Mouse (Mus musculus) hindbrain, embryonic 14.5 days (tissue): ENCODE results near the gene Klrd1. TPM values are rescaled to one million over a fixed set of nuclear protein-coding genes. Genes with fewer than 3 reads are reported as not detected.
"Not testable (repeated sequence)": the region's sequence is repeated elsewhere in the genome, so short reads cannot be mapped to it uniquely, and the experiment has no call there.

Experiments
- ATAC-seq: fragments of 200-750 bp; cut with Nextera tagmentation; 2 replicates; pipeline ENCODE4 v1.8.0; 2017; ENCODE audit warnings: moderate number of reproducible peaks, mild to moderate bottlenecking, moderate TSS enrichment, moderate library complexity; ENCODE audit not compliant: low FRiP score
- DNase-seq: peaks from one replicate; pipeline ENCODE4 v3.0.0-alpha.2; 2015; ENCODE audit warnings: low spot score
- H3K27ac ChIP-seq: fragments of 300-500 bp; sonication (generic); 2 replicates; pipeline ENCODE4 v1.5.1; 2014; ENCODE audit warnings: mild to moderate bottlenecking, moderate library complexity
- H3K27me3 ChIP-seq: fragments of 300-500 bp; sonication (generic); 2 replicates; pipeline ENCODE4 v1.6.1; 2014; ENCODE audit warnings: mild to moderate bottlenecking, low read length, mixed read lengths; ENCODE audit not compliant: control insufficient read depth, insufficient read depth
- H3K36me3 ChIP-seq: fragments of 300-500 bp; sonication (generic); replicated peaks from 2 replicates; pipeline ENCODE4 v1.6.1; 2014; ENCODE audit not compliant: control insufficient read depth, insufficient read depth
- H3K4me1 ChIP-seq: fragments of 300-500 bp; sonication (generic); replicated peaks from 2 replicates; pipeline ENCODE4 v1.6.1; 2014; ENCODE audit warnings: antibody characterized with exemption, low read length, mixed read lengths; ENCODE audit not compliant: control insufficient read depth, insufficient read depth
- H3K4me2 ChIP-seq: fragments of 300-500 bp; sonication (generic); replicated peaks from 2 replicates; pipeline ENCODE4 v1.6.1; 2014; ENCODE audit warnings: mild to moderate bottlenecking, moderate library complexity
- H3K4me3 ChIP-seq: fragments of 300-500 bp; sonication (generic); replicated peaks from 2 replicates; pipeline ENCODE4 v1.5.1; 2014; ENCODE audit warnings: mild to moderate bottlenecking, low read length
- H3K9ac ChIP-seq: fragments of 300-500 bp; sonication (generic); 2 replicates; pipeline ENCODE4 v1.6.1; 2014
- H3K9me3 ChIP-seq: fragments of 300-500 bp; sonication (generic); 2 replicates; pipeline ENCODE4 v1.6.1; 2016; ENCODE audit warnings: low read length; ENCODE audit not compliant: control insufficient read depth
- WGBS: fragments of 180-500 bp; shearing (Covaris S2); extraction: QIAGEN DNeasy Blood & Tissue Kit; methylation state at CpG from one replicate; pipeline ENCODE4 v1.1.7; 2014; 5-methylcytosine and 5-hydroxymethylcytosine counted together
- polyA plus RNA-seq: library from polyadenylated mRNA; unstranded; fragments of >200 nt; fragmentation: Nextera tagmentation; extraction: Ambion mirVana; gene quantifications from 2 replicates; pipeline ENCODE4 v1.2.1, GENCODE M21; 2014

The Klrd1 gene
- polyA plus RNA-seq, 1 experiment from 2014 or later = not detected

DNA sequence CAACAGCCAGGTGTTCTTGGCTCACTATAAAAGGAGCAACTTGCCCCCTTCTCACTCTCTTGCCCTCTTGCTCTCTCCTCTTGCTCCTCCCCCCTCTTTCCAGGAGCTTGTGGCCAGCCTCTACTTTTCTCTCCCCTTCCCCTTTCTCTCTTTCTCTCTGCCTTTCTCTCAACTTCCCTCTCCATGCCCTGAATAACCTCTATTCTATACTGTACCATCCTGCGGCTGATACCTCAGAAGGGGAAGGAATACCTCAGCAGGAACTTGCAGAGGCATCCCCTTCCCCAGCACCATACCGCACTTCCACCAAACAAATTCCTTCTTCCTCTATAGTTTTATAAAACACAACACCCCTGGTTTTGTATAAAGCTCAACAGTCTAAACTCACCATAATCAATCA is 26.3 kb upstream of the Klrd1 start:
- no peak overlapping the region for H3K27ac ChIP-seq
- H3K4me3 ChIP-seq = no peak overlapping the region
- no peaks in the 10 kb centered on the region for H3K4me1 ChIP-seq
- 83% methylated on average over 2 of the region's 2 CpGs for WGBS
- no peaks in the 10 kb centered on the region for H3K27me3 ChIP-seq
- H3K4me2 ChIP-seq = no peak overlapping the region
- H3K9me3 ChIP-seq = no peaks in the 10 kb centered on the region
- no peak for DNase-seq
- ATAC-seq = no peak
- no peaks in the 10 kb centered on the region for H3K36me3 ChIP-seq
- H3K9ac ChIP-seq = no peak overlapping the region

DNA sequence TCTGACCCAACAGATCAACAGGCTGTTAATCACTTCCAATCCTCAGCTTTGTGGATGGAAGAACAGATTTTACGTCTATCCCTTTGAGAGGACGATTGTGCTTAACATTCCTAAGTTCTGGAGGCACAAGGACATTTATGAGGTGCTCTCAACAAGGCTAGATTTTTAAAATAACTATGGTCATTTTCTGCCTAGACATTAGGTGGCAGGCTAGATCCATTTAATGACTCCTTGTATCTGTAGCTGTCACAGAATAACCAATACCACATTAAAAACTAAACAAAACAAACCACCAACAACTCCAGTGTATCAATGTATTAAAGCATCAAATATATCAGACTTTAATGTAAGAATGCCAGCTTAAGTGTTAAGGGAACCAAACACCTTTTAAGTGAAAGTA is 16.3 kb upstream of the Klrd1 start:
- H3K9me3 ChIP-seq = no peaks in the 10 kb centered on the region
- no peaks in the 10 kb centered on the region for H3K36me3 ChIP-seq
- 60% methylated on average over 2 of the region's 2 CpGs for WGBS
- H3K4me1 ChIP-seq = no peaks in the 10 kb centered on the region
- ATAC-seq (no peak), DNase-seq (no peak)
- no peak overlapping the region for H3K4me2 ChIP-seq
- no peaks in the 10 kb centered on the region for H3K27me3 ChIP-seq
- H3K9ac ChIP-seq = no peak overlapping the region
- no peak overlapping the region for H3K27ac ChIP-seq
- H3K4me3 ChIP-seq = no peak overlapping the region

- no peak within 1 kb of the TSS for H3K27ac ChIP-seq
- H3K9ac ChIP-seq = no peak within 1 kb of the TSS
- no peak within 1 kb of the TSS for H3K4me2 ChIP-seq
- H3K4me1 ChIP-seq = no peaks in the 10 kb centered on the region
- H3K36me3 ChIP-seq = no peaks in the 10 kb centered on the region
- DNase-seq (no peak), ATAC-seq (no peak)
- no peaks in the 10 kb centered on the region for H3K27me3 ChIP-seq
- no peak within 1 kb of the TSS for H3K4me3 ChIP-seq
- no peaks in the 10 kb centered on the region for H3K9me3 ChIP-seq
- WGBS = 89% methylated on average over 8 of the region's 8 CpGs
Observed at GRCm38 (mm10) chr6:129577605-129578004, 14.0 kb upstream of the Klrd1 start, which contains the start of gene Klre1. Klre1 (plus strand) TSS chr6:129577905.

GRCm38 (mm10) chr6:129581274-129581673 is 10.3 kb upstream of the Klrd1 start:
- ATAC-seq (no peak), DNase-seq (no peak)
- Histone ChIP-seq H3K27me3 (no peaks in the 10 kb centered on the region), H3K27ac (no peak overlapping the region), H3K9ac (no peak overlapping the region), H3K9me3 (no peaks in the 10 kb centered on the region), H3K4me3 (no peak overlapping the region), H3K4me2 (no peak overlapping the region), H3K36me3 (no peaks in the 10 kb centered on the region), H3K4me1 (no peaks in the 10 kb centered on the region)
- 70% methylated on average over 4 of the region's 4 CpGs for WGBS

GRCm38 (mm10) chr6:129581896-129582295 is 9.7 kb upstream of the Klrd1 start:
- no peak overlapping the region for H3K9ac ChIP-seq
- H3K27ac ChIP-seq = no peak overlapping the region
- H3K4me1 ChIP-seq = no peaks in the 10 kb centered on the region
- ATAC-seq (no peak), DNase-seq (no peak)
- WGBS = 85% methylated on average over 4 of the region's 4 CpGs
- H3K27me3 ChIP-seq = no peaks in the 10 kb centered on the region
- no peak overlapping the region for H3K4me2 ChIP-seq
- H3K9me3 ChIP-seq = no peaks in the 10 kb centered on the region
- H3K4me3 ChIP-seq = no peak overlapping the region
- no peaks in the 10 kb centered on the region for H3K36me3 ChIP-seq

GRCm38 (mm10) chr6:129583014-129583413 is 8.6 kb upstream of the Klrd1 start:
- Histone ChIP-seq H3K4me3 (no peak overlapping the region), H3K9ac (no peak overlapping the region), H3K4me2 (no peak overlapping the region), H3K27ac (no peak overlapping the region), H3K27me3 (no peaks in the 10 kb centered on the region), H3K36me3 (no peaks in the 10 kb centered on the region), H3K9me3 (no peaks in the 10 kb centered on the region), H3K4me1 (no peaks in the 10 kb centered on the region)
- ATAC-seq (no peak), DNase-seq (no peak)
- WGBS = 80% methylated on average over 3 of the region's 3 CpGs

DNA sequence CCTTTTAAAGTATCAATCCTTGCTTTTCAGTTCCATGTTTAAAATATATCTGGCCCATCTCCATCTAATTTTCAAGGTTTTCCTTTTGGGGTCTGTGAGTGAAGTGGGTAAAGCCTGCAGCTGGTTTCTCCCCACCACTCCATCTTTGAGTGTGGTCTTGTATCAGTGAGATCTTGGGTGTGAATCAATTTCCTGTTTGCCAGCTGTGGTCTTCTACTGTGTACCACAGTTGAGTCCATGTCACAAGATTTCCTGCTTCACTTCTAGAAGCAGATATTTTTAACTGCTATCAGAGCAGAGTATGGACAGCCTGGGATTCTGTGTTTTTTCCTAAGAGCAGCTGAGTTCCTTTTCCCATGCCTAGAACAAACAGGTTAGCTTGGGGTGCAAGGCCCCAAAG is 16.8 kb downstream of the Klrd1 start:
- H3K36me3 ChIP-seq = no peaks in the 10 kb centered on the region
- no peaks in the 10 kb centered on the region for H3K27me3 ChIP-seq
- H3K4me3 ChIP-seq = no peak overlapping the region
- no peaks in the 10 kb centered on the region for H3K9me3 ChIP-seq
- no peak for ATAC-seq
- H3K4me2 ChIP-seq = no peak overlapping the region
- no peak overlapping the region for H3K27ac ChIP-seq
- H3K9ac ChIP-seq = no peak overlapping the region
- DNase-seq = no peak
- no peaks in the 10 kb centered on the region for H3K4me1 ChIP-seq

DNA sequence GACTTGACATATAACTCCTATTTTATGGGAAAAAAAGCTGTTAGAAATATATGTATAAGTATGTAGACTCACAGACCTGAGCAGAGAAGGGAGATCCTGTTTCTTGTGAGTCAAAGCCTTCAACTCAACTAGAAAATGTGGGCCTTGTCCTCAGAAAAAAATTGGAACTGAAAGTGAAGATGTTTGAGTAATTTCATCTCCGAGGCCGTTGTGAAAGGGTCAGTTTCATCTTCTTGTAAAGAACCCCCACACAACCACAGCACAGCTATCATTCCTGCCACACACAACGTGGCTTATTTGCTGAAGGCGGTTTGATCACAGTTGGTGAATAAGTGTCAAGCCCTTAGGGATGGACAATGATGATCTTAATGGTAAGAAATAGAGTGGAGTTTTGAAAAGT is 32.2 kb downstream of the Klrd1 start, which contains the start of gene Klrk1:
Gene Klrk1 (minus strand): TSS at position 130 of the 400 bp plus-strand sequence.
- Histone ChIP-seq H3K9ac (no peak within 1 kb of the TSS), H3K4me2 (no peak within 1 kb of the TSS), H3K9me3 (no peaks in the 10 kb centered on the region), H3K27ac (no peak within 1 kb of the TSS), H3K36me3 (no peaks in the 10 kb centered on the region), H3K27me3 (no peaks in the 10 kb centered on the region), H3K4me3 (no peak within 1 kb of the TSS), H3K4me1 (no peaks in the 10 kb centered on the region)
- no peak for DNase-seq
- no peak for ATAC-seq
- 83% methylated on average over 4 of the region's 4 CpGs for WGBS

DNA sequence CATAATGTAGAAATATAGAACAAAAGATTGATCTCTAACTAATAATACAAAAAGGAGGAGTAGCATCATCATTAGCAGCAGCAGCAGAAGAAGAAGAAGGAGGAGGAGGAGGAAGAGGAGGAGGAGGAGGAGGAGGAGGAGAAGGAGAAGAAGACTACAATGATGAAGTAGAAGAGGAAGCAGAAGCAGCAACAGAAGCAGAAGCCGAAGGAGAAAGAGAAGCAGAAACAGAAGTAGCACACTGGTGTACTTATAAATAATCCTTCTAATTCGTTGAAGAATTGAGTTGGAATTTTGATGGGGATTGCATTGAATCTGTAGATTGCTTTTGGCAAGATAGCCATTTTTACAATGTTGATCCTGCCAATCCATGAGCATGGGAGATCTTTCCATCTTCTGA is 39.5 kb downstream of the Klrd1 start:
- not testable (repeated sequence) for H3K27ac ChIP-seq, DNase-seq, H3K4me2 ChIP-seq, H3K27me3 ChIP-seq, H3K9ac ChIP-seq, H3K4me1 ChIP-seq, H3K9me3 ChIP-seq, ATAC-seq, H3K36me3 ChIP-seq, H3K4me3 ChIP-seq
- 87% methylated on average over 2 of the region's 2 CpGs for WGBS

DNA sequence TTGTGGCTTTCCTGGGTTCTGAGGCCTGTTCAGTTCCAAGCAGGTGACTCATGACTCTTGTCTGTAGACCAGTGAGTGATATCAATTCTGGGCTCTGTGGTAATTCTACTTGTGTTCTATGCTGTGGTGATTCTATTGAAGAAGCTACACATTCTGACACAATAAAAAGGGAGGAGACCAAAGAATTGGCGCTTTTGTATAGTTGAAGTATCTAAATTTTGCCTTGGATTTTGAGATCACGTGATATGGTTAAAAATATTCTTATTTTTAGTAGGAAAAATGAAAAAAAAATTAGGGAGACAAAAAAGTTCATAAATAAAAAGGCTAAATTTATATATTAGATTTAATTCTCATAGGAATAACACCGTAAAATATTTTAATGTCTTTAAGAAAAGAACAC is 51.7 kb downstream of the Klrd1 start, which contains the start of gene Klrc3:
Gene Klrc3 (minus strand): TSS at position 101 of the 400 bp plus-strand sequence.
- not testable (repeated sequence) for H3K27ac ChIP-seq, H3K36me3 ChIP-seq, H3K9ac ChIP-seq, H3K27me3 ChIP-seq, H3K9me3 ChIP-seq, H3K4me1 ChIP-seq, H3K4me3 ChIP-seq, ATAC-seq, DNase-seq, H3K4me2 ChIP-seq
- 87% methylated on average over 3 of the region's 3 CpGs for WGBS
